Mouse (Mus musculus) spleen, postnatal 14 days (tissue): ENCODE results near the gene U2af1l4.

Experiments used
- DNase-seq, 2 experiments: peaks; one replicate each; pipeline ENCODE4 v3.0.0; 2021 to 2022; ENCODE audit warnings: low spot score in 2 of 2

Gene U2af1l4

GRCm38 (mm10) chr7:30610043-30610442 is 46.9 kb downstream of the U2af1l4 start:
- no peak for DNase-seq

- DNase-seq = no peak
Observed at GRCm38 (mm10) chr7:30612654-30613402, 49.7 kb downstream of the U2af1l4 start, which contains the start of gene Upk1a. Gene Upk1a, minus strand, starts transcription at chr7:30612847.

GRCm38 (mm10) chr7:30613529-30614112 is 50.5 kb downstream of the U2af1l4 start:
- peak in 1 of 2 experiments; percentile 67 for DNase-seq

- no peak for DNase-seq
Observed at GRCm38 (mm10) chr7:30614454-30614853, 51.4 kb downstream of the U2af1l4 start.
